Mouse (Mus musculus) erythroblast, embryonic 14.5 days (primary cell): ENCODE measurements around the gene Pfdn6.

ENCODE experiments used
- GATA1 ChIP-seq: IDR thresholded peaks from 2 replicates; pipeline ENCODE4 v1.6.1; 2012; ENCODE audit warnings: low read length, inconsistent platforms, mixed read lengths
- TAL1 ChIP-seq: IDR thresholded peaks from 3 replicates; pipeline ENCODE4 v1.6.1; 2012; ENCODE audit warnings: low read length, inconsistent platforms, mixed read lengths

DNA sequence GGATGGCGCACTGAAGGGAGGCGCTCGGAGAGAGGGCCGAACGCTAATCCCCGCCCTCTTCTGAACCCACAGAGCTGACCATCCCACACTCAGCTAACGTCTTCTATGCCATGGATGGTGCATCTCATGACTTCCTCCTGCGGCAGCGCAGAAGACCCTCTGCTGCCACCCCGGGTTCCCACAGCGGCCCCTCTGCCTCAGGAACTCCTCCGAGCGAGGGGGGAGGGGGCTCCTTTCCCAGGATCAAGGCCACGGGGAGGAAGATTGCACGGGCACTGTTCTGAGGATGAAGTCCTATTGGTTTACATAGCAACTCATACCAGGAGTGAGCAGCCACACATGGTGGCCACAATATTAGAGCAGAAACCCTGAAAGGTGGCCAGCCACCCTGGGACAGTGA, 3.1 kb downstream of the Pfdn6 start:
- TF ChIP-seq GATA1 (no peak), TAL1 (no peak)
